Mouse (Mus musculus) brown adipose tissue, adult 24 weeks (tissue): ENCODE results near the gene Gnptab. TPM values are rescaled to one million over a fixed set of nuclear protein-coding genes. Genes with fewer than 3 reads are reported as not detected.

Experiments used
- H3K27ac ChIP-seq: fragments of 200-500 bp; replicated peaks from 2 replicates; pipeline ENCODE4 v1.5.1; 2012; ENCODE audit warnings: low read depth, mild to moderate bottlenecking, low read length
- H3K4me1 ChIP-seq: fragments of 200-500 bp; 2 replicates; pipeline ENCODE4 v1.6.1; 2012; ENCODE audit warnings: low read length, mixed read lengths; ENCODE audit not compliant: control insufficient read depth, insufficient read depth, insufficient read length
- H3K4me3 ChIP-seq: fragments of 200-500 bp; 2 replicates; pipeline ENCODE4 v1.5.1; 2012; ENCODE audit warnings: low read depth, mild to moderate bottlenecking, low read length, moderate library complexity; ENCODE audit not compliant: insufficient read depth
- polyA plus RNA-seq: library from polyadenylated mRNA; stranded (reverse); fragments of >200 nt; gene quantifications from 2 replicates; pipeline ENCODE4 v1.2.4, GENCODE M21; 2012; ENCODE audit not compliant: missing spikeins, insufficient read depth, insufficient read length

Gnptab gene
- polyA plus RNA-seq = 18.3 and 30.1 TPM in 2 replicates

DNA sequence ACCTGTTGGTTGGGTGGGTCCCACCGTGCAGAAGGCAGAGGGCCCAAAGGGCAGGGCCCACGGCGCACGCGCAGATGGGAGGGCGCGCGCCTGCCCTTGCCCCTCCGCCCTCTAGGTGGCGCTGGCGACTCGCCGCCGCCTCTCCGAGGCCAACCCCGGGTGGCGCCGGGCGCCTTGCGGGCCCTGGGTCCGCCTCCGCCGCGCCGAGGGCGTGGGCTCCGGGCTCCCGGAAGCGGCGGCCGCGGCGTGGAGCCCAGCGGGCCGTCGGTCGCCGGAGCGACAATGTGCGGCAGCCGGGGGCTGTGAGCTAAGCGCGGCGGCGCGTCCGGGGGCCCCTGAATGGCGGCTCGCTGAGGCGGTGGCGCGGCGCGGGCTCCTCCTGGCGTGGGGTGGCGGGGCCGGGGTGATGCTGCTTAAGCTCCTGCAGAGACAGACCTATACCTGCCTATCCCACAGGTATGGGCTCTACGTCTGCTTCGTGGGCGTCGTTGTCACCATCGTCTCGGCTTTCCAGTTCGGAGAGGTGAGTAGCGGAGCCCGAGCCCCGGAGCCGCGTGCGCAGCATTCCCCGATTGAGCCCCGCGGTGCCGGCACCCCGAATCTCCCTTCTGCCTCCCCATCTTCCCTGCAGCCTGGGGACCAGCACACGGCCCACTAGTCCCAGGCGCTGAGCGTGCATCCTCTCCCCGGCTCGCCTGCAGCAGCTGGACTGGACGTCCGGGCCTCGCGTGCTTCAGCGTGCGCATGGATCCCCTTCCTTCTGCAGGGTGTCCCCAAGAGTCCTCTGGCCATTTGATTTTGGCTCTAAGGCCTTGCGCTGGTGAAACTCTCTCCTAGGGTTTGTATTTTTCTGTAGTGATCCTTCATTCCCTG is at the start of gene Gnptab, which contains the start of gene Dram1:
Gene Gnptab, plus strand, starts transcription at position 120 of the 873 bp plus-strand sequence.
Gene Dram1, minus strand, starts transcription at position 68 of the 873 bp plus-strand sequence.
- H3K27ac ChIP-seq = no peak within 1 kb of the TSS
- peaks cover 5% of the 10 kb centered on the region for H3K4me1 ChIP-seq
- H3K4me3 ChIP-seq = peak within 1 kb of the TSS; percentile 67

- H3K4me1 ChIP-seq = no peaks in the 10 kb centered on the region
- H3K4me3 ChIP-seq = no peak overlapping the region
- H3K27ac ChIP-seq = no peak overlapping the region
These were observed 48.2 kb upstream of the Gnptab start for GRCm38 (mm10) chr10:88330695-88331094.

DNA sequence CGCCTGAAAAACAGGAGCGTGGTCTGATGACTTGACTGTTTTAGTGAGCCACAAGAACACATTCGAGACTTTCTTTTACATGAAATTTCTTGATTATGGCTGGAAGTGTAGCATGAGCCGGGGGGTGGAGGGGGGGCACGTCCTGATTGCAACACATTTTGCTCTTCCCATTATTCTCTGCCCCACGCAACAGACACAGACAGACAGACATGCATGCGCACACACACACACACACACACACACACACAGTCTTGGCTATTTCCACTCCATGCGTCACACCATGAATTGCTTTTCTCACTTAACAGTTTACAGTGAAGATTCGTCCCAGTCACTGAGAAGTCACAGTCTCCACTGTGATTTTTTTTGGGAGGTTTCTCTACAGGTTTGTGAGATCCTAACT is 38.3 kb upstream of the Gnptab start:
- Histone ChIP-seq H3K4me1 (peaks cover 3% of the 10 kb centered on the region), H3K4me3 (no peak overlapping the region), H3K27ac (no peak overlapping the region)

GRCm38 (mm10) chr10:88341368-88341767 is 37.6 kb upstream of the Gnptab start:
- Histone ChIP-seq H3K4me3 (no peak overlapping the region), H3K4me1 (peaks cover 6% of the 10 kb centered on the region), H3K27ac (no peak overlapping the region)

DNA sequence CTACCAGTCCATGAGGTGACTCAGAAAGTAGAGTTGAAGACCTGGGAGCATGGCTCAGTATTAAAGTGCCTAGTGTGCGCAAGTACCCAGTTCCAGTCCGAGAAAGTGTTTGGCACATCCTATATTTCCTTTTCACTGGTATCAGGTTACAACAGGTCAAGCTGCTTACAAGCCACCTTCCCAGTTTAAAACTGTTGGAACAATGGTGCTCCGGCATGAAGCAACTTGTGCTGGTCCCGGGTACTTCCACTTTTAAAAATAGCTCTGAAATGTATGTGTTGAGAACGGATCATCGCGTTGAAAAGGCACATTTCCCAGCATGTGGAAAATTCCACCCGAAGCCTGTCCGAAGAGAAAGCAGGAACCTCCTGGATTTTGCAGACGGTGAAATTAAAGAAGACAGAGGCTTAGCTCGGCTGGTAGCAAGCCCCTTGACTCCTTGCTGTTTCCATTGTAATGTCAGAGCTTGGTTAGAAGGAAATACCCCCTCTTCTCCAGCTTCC is 33.0 kb upstream of the Gnptab start:
- H3K4me1 ChIP-seq = peaks cover 12% of the 10 kb centered on the region; the same call in 1 of the 2 replicates
- H3K4me3 ChIP-seq = no peak overlapping the region

DNA sequence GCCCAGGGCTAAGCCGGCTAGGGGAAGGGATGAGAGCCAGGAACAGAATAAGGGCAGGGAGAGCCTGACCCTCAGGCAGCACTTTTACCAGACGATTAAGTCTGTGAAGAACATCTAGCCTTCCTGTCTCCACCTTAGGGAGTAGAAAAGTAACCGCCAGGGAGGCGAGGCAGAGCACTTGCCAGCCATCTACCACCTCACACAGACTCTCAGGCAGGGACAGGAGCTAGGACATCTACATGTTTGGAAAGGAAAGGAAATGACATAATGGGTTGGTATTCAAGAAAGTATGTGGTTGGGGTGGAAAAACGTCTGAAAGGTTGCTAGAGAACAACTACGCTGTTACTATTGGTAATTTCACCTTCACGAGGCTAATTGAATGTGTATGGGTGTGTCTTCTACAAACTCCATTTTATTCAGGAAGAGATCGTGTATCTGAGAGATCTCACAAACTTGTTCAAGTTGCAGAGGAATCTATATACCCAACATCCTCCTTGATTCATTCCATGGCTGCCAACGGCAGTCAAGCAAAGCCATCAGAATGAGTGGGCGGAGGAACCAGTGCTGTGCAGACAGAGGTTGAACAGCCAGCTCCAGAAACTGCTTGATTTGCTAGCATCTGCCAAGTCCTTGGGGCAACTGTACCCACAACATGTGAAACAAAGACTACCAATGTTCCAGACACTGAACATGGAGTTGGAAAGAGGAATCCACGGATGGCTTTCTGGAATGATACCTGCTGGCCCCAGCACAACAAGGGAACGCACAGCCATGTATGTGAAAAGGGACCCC is 32.3 kb upstream of the Gnptab start:
- H3K4me3 ChIP-seq = no peak overlapping the region
- peaks cover 12% of the 10 kb centered on the region; the same call in 1 of the 2 replicates for H3K4me1 ChIP-seq
- H3K27ac ChIP-seq = no peak overlapping the region

More for the DNA sequence above, 33.0 kb upstream of the Gnptab start:
- no peak overlapping the region for H3K27ac ChIP-seq

DNA sequence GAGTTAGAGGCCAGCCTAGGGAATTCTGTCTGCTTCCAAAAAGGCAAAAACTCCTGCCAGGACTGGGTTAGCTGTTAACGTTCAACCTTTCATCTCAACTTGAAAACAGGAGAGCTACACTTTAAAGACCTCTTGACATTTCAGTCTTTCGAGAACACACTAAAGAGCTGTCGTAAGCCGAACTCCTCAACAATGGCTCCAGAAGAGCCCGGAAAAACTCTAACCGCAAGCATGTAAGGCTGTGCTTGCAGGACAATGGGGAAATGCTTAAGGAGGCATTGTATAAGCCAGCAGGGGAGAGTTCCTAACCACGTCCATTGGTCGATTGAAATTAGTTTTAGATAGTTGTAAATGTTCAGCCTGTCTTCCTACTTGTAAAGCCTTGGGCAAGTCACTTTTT is 29.1 kb upstream of the Gnptab start:
- Histone ChIP-seq H3K27ac (no peak overlapping the region), H3K4me3 (no peak overlapping the region)

GRCm38 (mm10) chr10:88350687-88351086 is 28.2 kb upstream of the Gnptab start:
- Histone ChIP-seq H3K27ac (no peak overlapping the region), H3K4me3 (no peak overlapping the region), H3K4me1 (peaks cover 10% of the 10 kb centered on the region; the same call in 1 of the 2 replicates)

More for the DNA sequence above, 29.1 kb upstream of the Gnptab start:
- peaks cover 8% of the 10 kb centered on the region; the same call in 1 of the 2 replicates for H3K4me1 ChIP-seq

DNA sequence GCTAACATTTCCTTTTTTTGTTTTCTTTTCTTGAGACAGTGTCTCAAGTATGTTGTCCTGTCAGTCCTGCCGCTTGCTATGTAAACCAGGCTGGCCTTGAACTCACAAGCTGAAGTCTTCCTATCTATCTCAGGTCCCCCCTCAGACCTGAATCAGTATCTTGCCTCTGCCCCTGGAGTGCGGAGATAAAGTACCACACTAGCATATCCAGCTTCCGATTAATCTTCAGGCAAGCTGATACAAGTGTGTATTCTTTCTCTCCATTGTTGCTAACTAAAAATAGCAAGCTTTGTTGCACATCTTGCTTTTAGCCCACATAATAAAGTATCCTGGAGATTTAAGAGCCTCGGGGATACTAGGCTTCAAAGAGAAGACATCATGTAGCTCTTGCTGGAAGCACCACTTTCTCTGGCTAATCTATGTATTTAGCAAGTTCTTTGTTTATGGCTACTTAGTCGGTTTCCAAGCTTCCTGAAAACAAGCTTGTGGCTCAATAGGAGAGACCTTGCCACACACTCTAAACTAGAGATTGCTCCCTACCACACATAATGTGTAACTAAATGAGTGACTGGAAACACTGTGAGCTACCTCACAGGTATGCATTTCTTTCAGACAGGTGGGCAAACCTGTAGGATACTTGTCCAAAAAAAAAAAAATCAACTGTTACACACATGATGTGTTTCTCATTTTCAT is 27.4 kb upstream of the Gnptab start:
- Histone ChIP-seq H3K4me1 (peaks cover 7% of the 10 kb centered on the region; the same call in 1 of the 2 replicates), H3K27ac (no peak overlapping the region), H3K4me3 (no peak overlapping the region)

DNA sequence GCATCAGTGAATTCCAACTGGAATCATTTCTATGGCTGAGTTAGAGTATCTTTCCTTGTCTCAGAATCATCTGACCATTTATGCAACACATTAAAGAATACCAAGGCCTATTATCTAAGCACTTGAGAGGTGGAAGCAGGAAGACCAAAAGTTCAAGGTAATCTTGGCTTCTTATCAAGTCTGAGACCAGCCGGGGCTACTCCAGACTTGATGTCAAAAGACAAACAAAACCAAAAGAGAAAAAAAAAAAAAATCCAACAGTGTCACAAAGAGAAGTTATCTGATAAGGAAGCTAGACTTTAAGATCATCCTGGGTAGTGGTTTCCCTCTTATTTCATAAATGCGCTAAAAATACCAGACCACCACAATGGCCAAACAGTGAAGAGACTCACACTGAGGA is 26.4 kb upstream of the Gnptab start:
- no peak overlapping the region for H3K27ac ChIP-seq
- peaks cover 7% of the 10 kb centered on the region; the same call in 1 of the 2 replicates for H3K4me1 ChIP-seq
- H3K4me3 ChIP-seq = no peak overlapping the region

DNA sequence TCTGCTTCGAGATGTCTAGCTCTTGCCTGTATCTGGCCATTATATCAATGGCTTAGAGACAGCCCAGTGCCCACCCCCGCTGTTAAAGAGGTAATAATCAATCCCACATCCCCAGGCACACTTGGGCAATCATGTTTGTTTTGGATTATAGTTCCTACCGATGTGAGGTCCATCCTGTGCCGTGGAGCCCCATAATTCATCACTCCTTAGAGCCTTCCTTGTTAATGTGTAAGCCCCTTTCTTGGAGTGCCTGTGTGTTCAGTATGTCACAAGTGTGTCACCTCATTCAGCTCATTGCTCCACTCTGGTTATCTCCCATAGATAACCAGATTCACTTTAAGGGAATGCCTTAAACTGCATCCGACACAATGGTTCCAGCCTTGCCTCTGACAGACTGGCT is 24.3 kb upstream of the Gnptab start:
- Histone ChIP-seq H3K27ac (no peak overlapping the region), H3K4me3 (no peak overlapping the region), H3K4me1 (peaks cover 5% of the 10 kb centered on the region; the same call in 1 of the 2 replicates)

DNA sequence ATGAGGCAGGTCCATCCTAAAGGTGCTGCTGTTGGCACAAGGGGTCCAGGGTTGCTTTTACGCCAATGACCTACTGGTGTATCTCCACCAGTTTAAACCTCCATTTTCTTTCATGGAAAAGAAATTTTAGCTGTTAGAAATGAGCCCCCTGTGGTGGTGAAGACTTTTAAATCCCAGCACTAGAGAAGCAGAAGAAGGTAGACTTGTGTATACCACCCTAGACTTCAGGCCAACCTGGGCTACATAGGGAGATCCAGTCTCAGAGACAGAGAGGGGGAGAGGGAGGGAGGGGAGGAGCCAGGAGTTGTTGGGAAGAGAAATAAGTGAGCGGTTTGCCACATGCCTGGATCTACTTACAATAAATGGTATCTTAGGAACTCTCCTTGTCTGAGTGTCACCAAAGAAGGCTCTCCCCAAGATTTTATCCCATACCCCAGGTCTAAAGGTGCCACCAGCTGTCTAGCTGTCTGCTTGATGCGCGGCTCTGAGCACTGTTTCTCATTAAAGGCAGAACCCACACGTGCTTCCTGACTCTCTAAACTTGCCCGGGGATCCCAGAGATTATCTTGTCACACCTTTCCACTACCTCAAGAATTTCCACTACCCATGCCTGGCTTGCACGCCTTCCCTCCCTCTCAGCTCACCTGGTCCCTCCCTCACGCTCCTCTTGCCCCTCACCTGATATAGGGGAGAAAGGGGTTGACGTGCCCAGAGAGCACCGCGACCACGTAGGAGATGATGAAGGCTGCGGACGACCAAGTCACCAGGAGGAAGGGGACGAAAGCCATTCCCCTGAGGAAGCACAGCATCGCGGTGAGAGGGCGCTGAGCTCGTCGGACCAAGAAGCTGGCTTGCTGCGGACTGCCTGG is 22.6 kb upstream of the Gnptab start:
- 0 out of 2 replicates have a peak, but pooled peaks cover 2% of the 10 kb centered on the region for H3K4me1 ChIP-seq
- H3K4me3 ChIP-seq = peak overlapping the region; percentile 66
- H3K27ac ChIP-seq = peak overlapping the region; percentile 57

DNA sequence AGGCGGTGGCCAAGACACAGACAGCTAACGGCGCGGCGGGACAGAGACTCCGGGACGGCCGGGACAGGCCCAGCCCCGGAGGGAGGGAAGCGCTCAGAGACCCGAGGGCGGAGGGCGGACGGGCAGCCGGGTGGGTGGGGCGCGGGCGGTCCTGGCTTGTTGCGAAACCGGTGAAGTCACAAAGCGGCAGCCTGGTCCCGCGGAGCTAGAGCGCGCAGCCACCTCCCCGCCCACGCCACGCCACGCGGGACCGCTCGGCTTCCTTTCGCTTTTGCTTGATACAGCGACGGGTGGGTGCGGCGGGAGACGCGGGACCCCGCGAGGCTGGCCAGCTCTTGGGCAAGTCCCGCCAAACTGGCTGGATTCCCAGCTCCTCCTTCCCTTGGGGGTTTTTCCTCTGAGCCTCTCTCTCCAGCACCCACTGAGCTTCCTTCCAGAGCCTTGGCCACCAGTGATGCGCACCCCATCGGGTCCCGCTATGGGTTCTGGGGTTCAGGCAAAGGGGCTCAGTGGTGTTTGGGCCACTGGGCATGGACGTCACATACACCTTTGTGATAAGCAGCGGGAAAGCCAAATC is 21.9 kb upstream of the Gnptab start:
- 0 out of 2 replicates have a peak, but pooled peaks cover 2% of the 10 kb centered on the region for H3K4me1 ChIP-seq
- peak overlapping the region; percentile 57 for H3K27ac ChIP-seq
- H3K4me3 ChIP-seq = peak overlapping the region; percentile 66
